Mouse (Mus musculus) heart, embryonic 16.5 days (tissue): ENCODE measurements around the gene Zdhhc22. TPM values are rescaled to one million over a fixed set of nuclear protein-coding genes. Genes with fewer than 3 reads are reported as not detected.
A peak's percentile ranks its signal among the peaks of the same experiment; 100 is the strongest.

Source experiments
- ATAC-seq: fragments of 200-750 bp; cut with Nextera tagmentation; replicated peaks from 2 replicates; pipeline ENCODE4 v1.8.0; 2017; ENCODE audit warnings: moderate number of reproducible peaks; ENCODE audit not compliant: insufficient read depth, low FRiP score; ENCODE audit errors: extremely low read depth
- H3K27ac ChIP-seq: fragments of 300-500 bp; sonication (generic); 2 replicates; pipeline ENCODE4 v1.5.1; 2014; ENCODE audit warnings: mild to moderate bottlenecking, low read length, control low read depth, moderate library complexity
- H3K27me3 ChIP-seq: fragments of 300-500 bp; sonication (generic); 2 replicates; pipeline ENCODE4 v1.6.1; 2014; ENCODE audit warnings: low read length, mixed read lengths; ENCODE audit not compliant: control insufficient read depth, insufficient read depth
- H3K36me3 ChIP-seq: fragments of 300-500 bp; sonication (generic); 2 replicates; pipeline ENCODE4 v1.6.1; 2014; ENCODE audit not compliant: control insufficient read depth, insufficient read depth
- H3K4me1 ChIP-seq: fragments of 300-500 bp; sonication (generic); 2 replicates; pipeline ENCODE4 v1.6.1; 2014; ENCODE audit warnings: low read length, mixed read lengths; ENCODE audit not compliant: control insufficient read depth, insufficient read depth
- H3K4me2 ChIP-seq: fragments of 300-500 bp; sonication (generic); 2 replicates; pipeline ENCODE4 v1.6.1; 2014; ENCODE audit warnings: low read depth, mild to moderate bottlenecking, control low read depth, low read length
- H3K4me3 ChIP-seq: fragments of 300-500 bp; sonication (generic); 2 replicates; pipeline ENCODE4 v1.5.1; 2014; ENCODE audit warnings: mild to moderate bottlenecking, control low read depth, low read length
- H3K9ac ChIP-seq: fragments of 300-500 bp; sonication (generic); 2 replicates; pipeline ENCODE4 v1.6.1; 2014; ENCODE audit warnings: low read length, control low read depth
- H3K9me3 ChIP-seq: fragments of 300-500 bp; sonication (generic); replicated peaks from 2 replicates; pipeline ENCODE4 v1.6.1; 2016; ENCODE audit warnings: low read length; ENCODE audit not compliant: control insufficient read depth
- WGBS: fragments of 180-500 bp; shearing (Covaris S2); extraction: QIAGEN DNeasy Blood & Tissue Kit; methylation state at CpG from one replicate; pipeline ENCODE4 v1.1.7; 2014; 5-methylcytosine and 5-hydroxymethylcytosine counted together
- polyA plus RNA-seq: library from polyadenylated mRNA; unstranded; fragments of >200 nt; fragmentation: Nextera tagmentation; extraction: Ambion mirVana; gene quantifications from 2 replicates; pipeline ENCODE4 v1.2.1, GENCODE M21; 2015

Zdhhc22 gene
- polyA plus RNA-seq, 1 experiment from 2014 or later = 0.07 TPM

DNA sequence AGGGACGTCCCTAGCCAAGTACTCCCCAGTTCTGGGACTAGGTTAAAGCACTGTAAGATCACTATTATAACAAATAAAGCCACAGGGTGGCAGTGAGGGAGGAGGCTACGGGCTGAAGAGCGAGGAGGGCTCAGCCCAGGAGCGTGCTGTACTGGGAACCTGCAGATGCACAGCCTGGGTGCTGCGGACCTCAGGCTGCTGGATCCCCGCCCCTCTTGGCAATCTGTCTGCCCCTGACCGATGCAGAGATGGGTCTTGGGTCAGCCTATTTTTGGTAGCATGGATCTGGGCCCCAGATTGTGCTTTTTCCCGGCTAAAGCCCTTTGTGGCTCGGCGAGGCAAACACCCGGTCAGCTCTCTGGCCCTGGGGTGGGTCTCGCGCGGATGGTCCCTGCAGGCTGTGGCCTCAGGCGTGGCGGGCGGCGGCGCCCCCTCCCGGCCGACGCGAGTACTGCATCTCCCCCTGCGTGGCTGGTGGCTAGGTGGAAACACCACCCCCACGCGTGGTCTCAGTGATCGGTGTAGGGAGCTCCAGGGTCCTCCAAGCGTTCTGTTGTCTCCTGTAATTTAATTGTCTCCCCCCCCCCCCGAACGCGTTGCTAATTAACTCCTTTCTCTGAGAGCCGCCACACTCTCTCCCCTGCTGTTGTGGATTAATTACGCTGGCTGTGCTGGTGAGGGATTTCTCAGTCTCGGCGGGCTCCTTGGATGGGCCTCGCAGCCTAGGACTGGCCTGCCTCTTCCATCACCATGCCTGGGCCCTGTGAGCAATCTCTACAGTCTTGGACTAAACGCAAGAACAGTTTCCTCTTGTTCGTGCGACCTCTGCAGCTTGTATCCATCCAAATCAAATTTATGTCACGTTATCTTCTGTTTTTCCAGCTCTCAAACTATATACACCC lies 15.6 kb downstream of the Zdhhc22 start:
- 8% methylated on average over 40 of the region's 40 CpGs for WGBS
- H3K4me2 ChIP-seq = peak overlapping the region; percentile 70
- peak overlapping the region; percentile 42 for H3K4me3 ChIP-seq
- peak overlapping the region; percentile 64 for H3K9ac ChIP-seq
- H3K27me3 ChIP-seq = peaks cover 7% of the 10 kb centered on the region
- no peaks in the 10 kb centered on the region for H3K36me3 ChIP-seq
- ATAC-seq = 0 out of 2 replicates have a peak, but pooled peaks have one; percentile 42
- H3K4me1 ChIP-seq = peaks cover 31% of the 10 kb centered on the region
- no peak overlapping the region for H3K27ac ChIP-seq
- H3K9me3 ChIP-seq = no peaks in the 10 kb centered on the region

DNA sequence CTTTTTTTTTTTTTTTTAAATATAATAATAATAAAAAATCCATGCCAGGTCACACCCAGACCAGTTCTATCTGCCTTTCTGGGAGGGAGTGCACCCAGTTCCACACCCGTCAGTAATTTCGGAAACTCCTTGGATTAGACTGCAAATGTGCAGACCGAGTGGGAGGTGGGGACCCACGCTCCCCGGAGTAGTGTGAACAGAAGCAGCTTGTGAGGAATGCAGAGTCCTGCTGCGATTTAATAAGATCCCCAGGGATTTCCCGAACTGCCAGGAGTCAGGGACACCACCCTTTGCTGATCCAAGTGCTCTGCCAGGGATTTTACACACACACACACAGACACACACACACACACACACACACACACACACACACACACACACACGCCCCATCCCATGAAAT lies 16.5 kb downstream of the Zdhhc22 start:
- no peak overlapping the region for H3K9ac ChIP-seq
- no peaks in the 10 kb centered on the region for H3K36me3 ChIP-seq
- H3K9me3 ChIP-seq = no peaks in the 10 kb centered on the region
- WGBS = 31% methylated on average over 8 of the region's 8 CpGs
- H3K27ac ChIP-seq = 0 out of 2 replicates have a peak overlapping the region, but pooled peaks have one; percentile 15
- no peak overlapping the region for H3K4me3 ChIP-seq
- peaks cover 4% of the 10 kb centered on the region for H3K27me3 ChIP-seq
- peaks cover 36% of the 10 kb centered on the region for H3K4me1 ChIP-seq
- ATAC-seq = no peak
- no peak overlapping the region for H3K4me2 ChIP-seq

GRCm38 (mm10) chr12:86973216-86973615 lies 17.0 kb downstream of the Zdhhc22 start:
- Histone ChIP-seq H3K27me3 (no peaks in the 10 kb centered on the region; the same call in 1 of the 2 replicates), H3K4me3 (no peak overlapping the region), H3K27ac (peak overlapping the region; percentile 25; the same call in 1 of the 2 replicates), H3K4me2 (peak overlapping the region; percentile 14; the same call in 1 of the 2 replicates), H3K36me3 (no peaks in the 10 kb centered on the region), H3K9ac (no peak overlapping the region), H3K4me1 (peaks cover 41% of the 10 kb centered on the region), H3K9me3 (no peaks in the 10 kb centered on the region)
- 9% methylated on average over 7 of the region's 7 CpGs for WGBS
- peak; percentile 51 for ATAC-seq

DNA sequence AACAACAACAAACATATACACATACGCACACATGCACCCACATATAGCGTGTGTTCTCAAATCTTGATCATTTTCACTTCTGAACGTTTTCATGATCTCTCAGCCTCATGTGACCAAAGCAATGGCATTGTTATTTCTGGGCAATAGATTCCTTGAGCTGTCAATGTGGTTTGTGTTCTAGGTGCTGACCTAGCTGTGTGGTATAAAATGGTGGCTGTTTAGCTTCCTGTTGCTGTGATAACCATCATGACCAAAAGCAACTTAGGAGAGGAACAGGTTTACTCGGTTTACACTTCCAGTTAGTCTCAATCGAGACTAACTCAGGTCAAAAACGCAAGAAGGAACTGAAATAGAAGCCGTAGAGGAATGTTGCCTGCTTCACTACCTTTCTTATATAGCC lies 19.1 kb downstream of the Zdhhc22 start:
- no peak overlapping the region for H3K9ac ChIP-seq
- no peaks in the 10 kb centered on the region; the same call in 1 of the 2 replicates for H3K27me3 ChIP-seq
- 83% methylated on average over 7 of the region's 7 CpGs for whole genome bisulfite sequencing
- H3K4me2 ChIP-seq = no peak overlapping the region
- ATAC-seq = no peak
- H3K4me3 ChIP-seq = no peak overlapping the region
- no peaks in the 10 kb centered on the region for H3K36me3 ChIP-seq
- H3K27ac ChIP-seq = no peak overlapping the region
- H3K4me1 ChIP-seq = peaks cover 37% of the 10 kb centered on the region
- no peaks in the 10 kb centered on the region for H3K9me3 ChIP-seq

- no peaks in the 10 kb centered on the region for H3K9me3 ChIP-seq
- H3K27me3 ChIP-seq = no peaks in the 10 kb centered on the region
- H3K4me2 ChIP-seq = 0 out of 2 replicates have a peak overlapping the region, but pooled peaks have one; percentile 15
- no peak overlapping the region for H3K27ac ChIP-seq
- no peak overlapping the region for H3K4me3 ChIP-seq
- H3K36me3 ChIP-seq = peaks cover 4% of the 10 kb centered on the region; the same call in 1 of the 2 replicates
- peaks cover 28% of the 10 kb centered on the region for H3K4me1 ChIP-seq
- WGBS = 43% methylated on average over 3 of the region's 3 CpGs
- ATAC-seq = no peak
- no peak overlapping the region for H3K9ac ChIP-seq
These were observed 21.0 kb downstream of the Zdhhc22 start for GRCm38 (mm10) chr12:86969220-86969601.

- WGBS = 27% methylated on average over 13 of the region's 13 CpGs
- no peaks in the 10 kb centered on the region for H3K9me3 ChIP-seq
- H3K9ac ChIP-seq = no peak overlapping the region
- H3K4me1 ChIP-seq = peaks cover 23% of the 10 kb centered on the region
- H3K27me3 ChIP-seq = no peaks in the 10 kb centered on the region
- no peak overlapping the region; the same call in 1 of the 2 replicates for H3K27ac ChIP-seq
- no peak for ATAC-seq
- peak overlapping the region; percentile 15; the same call in 1 of the 2 replicates for H3K4me2 ChIP-seq
- no peak overlapping the region for H3K4me3 ChIP-seq
- H3K36me3 ChIP-seq = peaks cover 6% of the 10 kb centered on the region
These were observed 21.6 kb downstream of the Zdhhc22 start for GRCm38 (mm10) chr12:86968468-86969219.

DNA sequence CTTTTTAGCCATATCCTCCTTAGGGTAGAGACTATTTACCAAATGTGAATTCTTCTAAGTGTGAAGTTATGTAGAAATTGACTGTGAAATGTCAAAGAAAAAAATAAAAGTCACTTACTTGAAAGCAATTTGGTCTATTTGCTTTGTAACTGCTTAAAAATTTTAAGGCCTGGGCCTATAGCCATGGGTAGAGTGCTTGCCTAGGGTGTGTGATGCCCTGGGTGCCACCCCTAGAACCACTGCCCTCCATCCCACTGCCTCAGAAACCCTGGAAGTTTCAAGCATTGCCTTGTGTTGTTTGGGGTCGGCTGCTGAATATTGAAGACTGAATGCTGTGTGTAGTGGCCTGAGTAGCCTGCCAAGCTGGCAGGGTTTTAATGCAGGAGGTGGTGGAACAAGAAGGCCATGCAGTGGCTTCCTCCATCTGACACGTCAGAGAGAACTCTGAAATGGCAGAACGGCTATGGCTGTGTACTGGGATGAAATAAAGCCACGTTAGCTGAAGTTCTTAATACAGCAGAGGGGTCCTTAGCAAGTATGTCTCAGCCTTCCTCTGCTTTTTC lies 24.9 kb downstream of the Zdhhc22 start:
- WGBS = 87% methylated on average over 4 of the region's 4 CpGs
- ATAC-seq = no peak
- no peak overlapping the region for H3K9ac ChIP-seq
- H3K27ac ChIP-seq = no peak overlapping the region
- no peak overlapping the region for H3K4me3 ChIP-seq
- no peak overlapping the region for H3K4me2 ChIP-seq
- no peaks in the 10 kb centered on the region for H3K9me3 ChIP-seq
- H3K27me3 ChIP-seq = no peaks in the 10 kb centered on the region
- H3K4me1 ChIP-seq = peaks cover 14% of the 10 kb centered on the region
- H3K36me3 ChIP-seq = peaks cover 34% of the 10 kb centered on the region

DNA sequence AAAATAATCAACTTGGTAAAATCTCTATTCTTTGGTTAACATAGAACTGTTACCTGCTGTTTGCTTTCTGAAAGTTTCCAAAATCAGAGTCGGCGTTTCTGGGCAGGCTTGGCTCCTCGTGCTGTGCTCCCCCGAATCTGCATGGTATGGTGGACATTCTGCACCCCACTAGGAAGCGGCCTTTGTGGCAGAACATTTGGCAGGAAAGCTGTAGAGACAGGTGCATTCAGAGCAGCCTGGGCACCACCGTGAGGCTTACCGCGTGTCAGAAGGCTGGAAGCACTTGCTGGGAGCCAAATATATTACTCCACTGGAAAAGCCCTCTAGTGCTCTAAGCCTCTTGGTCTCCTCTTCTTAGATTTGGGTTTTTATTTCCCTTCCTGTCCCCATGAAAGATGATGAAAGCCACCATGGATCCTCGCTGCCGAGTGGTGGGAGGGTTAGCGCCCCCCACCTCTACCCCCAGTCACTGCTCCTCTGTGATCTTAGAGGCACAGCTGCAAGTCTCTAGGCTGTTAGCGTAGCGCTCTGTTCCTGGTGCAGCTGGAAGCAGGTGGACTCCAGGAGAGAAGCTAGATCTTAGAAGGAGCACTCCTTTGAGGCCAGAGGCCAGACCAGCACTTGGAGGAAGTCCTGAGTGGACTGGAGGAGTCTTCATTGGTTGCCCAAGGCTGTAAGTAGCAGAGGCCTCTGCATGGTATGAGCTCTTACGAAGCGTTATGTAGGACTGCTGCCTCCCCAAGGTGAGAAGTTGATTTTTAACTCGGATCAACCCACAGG lies 25.8 kb downstream of the Zdhhc22 start:
- Histone ChIP-seq H3K36me3 (peaks cover 42% of the 10 kb centered on the region), H3K27me3 (no peaks in the 10 kb centered on the region), H3K4me3 (no peak overlapping the region), H3K27ac (no peak overlapping the region), H3K4me1 (peaks cover 14% of the 10 kb centered on the region), H3K9ac (no peak overlapping the region), H3K4me2 (no peak overlapping the region), H3K9me3 (no peaks in the 10 kb centered on the region)
- no peak for ATAC-seq
- 85% methylated on average over 16 of the region's 16 CpGs for WGBS
